Mouse (Mus musculus): ENCODE measurements at regions not wholly inside any gene's neighbourhood (a gene's known extent, or its start where the extent isn't known, plus 50 kb on each side); places are given as distances from the start of the nearest gene placed in this dataset.

DNA sequence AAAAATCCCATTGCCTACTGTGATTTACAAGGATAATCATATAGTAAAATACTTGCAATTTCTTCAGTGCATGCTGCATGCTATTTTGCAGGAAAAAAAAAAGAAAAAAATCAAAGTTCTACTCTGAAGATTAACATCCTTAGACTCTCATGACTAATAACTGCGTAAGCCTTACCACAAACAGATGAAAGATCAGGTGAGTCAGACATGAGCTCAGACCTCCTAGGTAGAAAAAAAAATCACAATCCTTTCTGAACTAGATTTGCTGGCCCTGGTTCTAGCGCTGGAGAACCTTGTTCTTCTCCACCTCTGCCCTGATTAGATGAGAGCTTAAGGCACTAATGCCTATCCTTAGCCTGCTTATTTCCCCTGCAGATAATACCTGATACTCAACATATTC, 96.1 kb upstream of the Snap25 start:
- H3K9me3 ChIP-seq (ENCODE audit: control insufficient read depth, low read length), result no peaks in the 10 kb centered on the region
- no peak overlapping the region for H3K4me3 ChIP-seq (ENCODE audit: low read depth, low read length)
- no peak overlapping the region for H3K9ac ChIP-seq (ENCODE audit: low read length)
- ATAC-seq (ENCODE audit: low FRiP score), result no peak
- no peak for DNase-seq (ENCODE audit: low spot score, missing footprints)
- no peaks in the 10 kb centered on the region for H3K4me1 ChIP-seq (ENCODE audit: control insufficient read depth, insufficient read depth, low read length)
- no peak overlapping the region for H3K4me2 ChIP-seq
- H3K27ac ChIP-seq (ENCODE audit: low read depth, low read length), result no peak overlapping the region
- WGBS, result 88% methylated on average over 2 of the region's 2 CpGs
- H3K27me3 ChIP-seq (ENCODE audit: control insufficient read depth, insufficient read depth, low read length), result no peaks in the 10 kb centered on the region
- no peaks in the 10 kb centered on the region for H3K36me3 ChIP-seq (ENCODE audit: control insufficient read depth, insufficient read depth, low read length)

DNA sequence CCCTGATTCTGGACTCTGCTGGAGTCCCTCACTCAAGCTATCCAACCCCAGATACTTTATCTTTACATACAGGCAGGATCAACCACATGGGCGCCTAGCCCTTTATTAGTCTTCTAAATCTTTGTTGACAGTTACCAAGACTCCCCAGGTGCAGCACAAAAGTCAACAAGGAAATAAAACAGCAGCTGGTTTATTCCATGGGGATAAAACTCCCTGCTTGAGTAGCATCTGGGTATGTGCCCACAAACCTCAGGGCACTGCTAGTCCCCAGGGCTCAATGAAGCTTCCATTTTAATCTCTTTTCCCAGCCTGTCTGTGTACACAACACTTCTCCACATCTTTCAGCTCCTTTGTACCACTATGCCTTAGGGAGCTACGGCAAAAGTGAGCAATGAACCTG, 95.1 kb upstream of the Snap25 start:
- no peaks in the 10 kb centered on the region for H3K27me3 ChIP-seq (ENCODE audit: control insufficient read depth, insufficient read depth, low read length)
- no peaks in the 10 kb centered on the region for H3K9me3 ChIP-seq (ENCODE audit: control insufficient read depth, low read length)
- ATAC-seq (ENCODE audit: low FRiP score) (peak; percentile 22; the same call in 1 of the 2 replicates), DNase-seq (ENCODE audit: low spot score, missing footprints) (no peak)
- no peak overlapping the region for H3K27ac ChIP-seq (ENCODE audit: low read depth, low read length)
- H3K36me3 ChIP-seq (ENCODE audit: control insufficient read depth, insufficient read depth, low read length), result no peaks in the 10 kb centered on the region
- H3K9ac ChIP-seq (ENCODE audit: low read length), result no peak overlapping the region
- H3K4me3 ChIP-seq (ENCODE audit: low read depth, low read length), result no peak overlapping the region
- H3K4me1 ChIP-seq (ENCODE audit: control insufficient read depth, insufficient read depth, low read length), result no peaks in the 10 kb centered on the region
- H3K4me2 ChIP-seq, result no peak overlapping the region
- WGBS, result 38% methylated on average over 2 of the region's 2 CpGs

DNA sequence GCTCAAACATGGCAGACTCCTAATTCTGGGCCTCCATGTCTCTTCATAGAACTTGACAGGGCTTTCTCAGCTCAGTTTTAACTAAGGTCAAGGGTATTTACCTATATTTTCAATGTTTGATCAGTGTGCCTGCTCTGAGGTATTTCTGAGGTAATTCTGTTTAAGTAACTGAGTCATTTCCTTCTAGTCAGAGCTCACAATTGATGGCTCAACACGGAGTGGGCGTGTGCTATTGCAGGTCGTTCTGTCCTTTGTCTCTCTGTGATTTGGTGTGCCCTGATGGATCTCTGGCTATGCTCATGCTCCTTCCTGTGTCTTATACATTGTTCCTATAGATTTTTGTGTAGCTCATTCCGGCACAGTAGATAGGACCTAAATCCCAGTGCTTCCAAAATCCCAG, 92.9 kb upstream of the Snap25 start:
- no peak overlapping the region for H3K9ac ChIP-seq (ENCODE audit: low read length)
- no peak for ATAC-seq (ENCODE audit: low FRiP score)

GRCm38 (mm10) chr2:136620969-136621368, 92.3 kb upstream of the Snap25 start:
- no peak overlapping the region for H3K9ac ChIP-seq (ENCODE audit: low read length)
- H3K4me2 ChIP-seq, result no peak overlapping the region
- 94% methylated on average over 4 of the region's 4 CpGs for WGBS
- no peaks in the 10 kb centered on the region for H3K36me3 ChIP-seq (ENCODE audit: control insufficient read depth, insufficient read depth, low read length)
- peaks cover 6% of the 10 kb centered on the region; the same call in 1 of the 2 replicates for H3K4me1 ChIP-seq (ENCODE audit: control insufficient read depth, insufficient read depth, low read length)
- H3K4me3 ChIP-seq (ENCODE audit: low read depth, low read length), result no peak overlapping the region
- H3K9me3 ChIP-seq (ENCODE audit: control insufficient read depth, low read length), result no peaks in the 10 kb centered on the region
- DNase-seq (ENCODE audit: low spot score, missing footprints), result no peak
- H3K27ac ChIP-seq (ENCODE audit: low read depth, low read length), result no peak overlapping the region
- ATAC-seq (ENCODE audit: low FRiP score), result no peak
- no peaks in the 10 kb centered on the region for H3K27me3 ChIP-seq (ENCODE audit: control insufficient read depth, insufficient read depth, low read length)

More for the DNA sequence above, 92.9 kb upstream of the Snap25 start:
- DNase-seq (ENCODE audit: low spot score, missing footprints), result no peak
- no peak overlapping the region for H3K4me3 ChIP-seq (ENCODE audit: low read depth, low read length)
- no peaks in the 10 kb centered on the region for H3K36me3 ChIP-seq (ENCODE audit: control insufficient read depth, insufficient read depth, low read length)
- H3K27me3 ChIP-seq (ENCODE audit: control insufficient read depth, insufficient read depth, low read length), result no peaks in the 10 kb centered on the region
- H3K4me1 ChIP-seq (ENCODE audit: control insufficient read depth, insufficient read depth, low read length), result peaks cover 6% of the 10 kb centered on the region; the same call in 1 of the 2 replicates
- H3K4me2 ChIP-seq, result no peak overlapping the region
- no peaks in the 10 kb centered on the region for H3K9me3 ChIP-seq (ENCODE audit: control insufficient read depth, low read length)
- H3K27ac ChIP-seq (ENCODE audit: low read depth, low read length), result no peak overlapping the region
- 87% methylated on average over 4 of the region's 4 CpGs for WGBS

DNA sequence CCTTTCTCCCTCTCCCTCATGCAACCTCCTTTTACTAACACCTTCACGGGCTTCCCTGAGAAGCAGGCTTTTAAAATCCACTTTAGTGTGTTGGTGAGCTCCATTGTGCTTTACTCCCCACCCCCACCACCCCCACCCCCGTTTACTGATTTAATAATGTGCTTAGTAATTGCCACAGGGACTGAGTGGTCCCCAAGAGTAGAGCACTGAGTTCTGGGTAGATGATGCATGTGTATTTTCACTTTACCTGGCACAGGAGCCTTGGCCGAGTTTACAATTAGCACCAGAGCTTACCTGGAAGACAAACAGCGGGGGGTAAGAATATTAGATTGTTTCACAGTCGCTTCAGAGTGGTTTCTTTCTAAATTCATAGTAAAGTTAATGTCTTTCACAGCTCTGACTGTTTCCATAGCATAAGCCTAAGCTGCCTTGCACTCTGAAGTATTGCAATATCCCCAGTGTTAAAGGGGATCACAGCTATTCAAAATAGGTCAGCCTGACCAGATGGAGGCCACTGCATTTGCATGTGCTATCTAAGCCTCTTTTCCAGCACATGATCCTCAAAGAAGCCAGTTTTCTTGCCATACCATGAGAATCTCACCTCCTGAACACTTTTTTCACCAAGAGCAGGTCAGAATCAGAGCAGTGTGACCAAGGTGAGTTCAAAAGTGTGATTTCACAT, 89.3 kb upstream of the Snap25 start:
- H3K4me3 ChIP-seq (ENCODE audit: low read depth, low read length), result no peak overlapping the region
- no peak overlapping the region for H3K4me2 ChIP-seq
- DNase-seq (ENCODE audit: low spot score, missing footprints) (no peak), ATAC-seq (ENCODE audit: low FRiP score) (peak; percentile 79)
- H3K9me3 ChIP-seq (ENCODE audit: control insufficient read depth, low read length), result no peaks in the 10 kb centered on the region
- WGBS, result 43% methylated on average over 5 of the region's 5 CpGs
- no peaks in the 10 kb centered on the region for H3K36me3 ChIP-seq (ENCODE audit: control insufficient read depth, insufficient read depth, low read length)
- peaks cover 6% of the 10 kb centered on the region; the same call in 1 of the 2 replicates for H3K4me1 ChIP-seq (ENCODE audit: control insufficient read depth, insufficient read depth, low read length)
- no peak overlapping the region for H3K9ac ChIP-seq (ENCODE audit: low read length)
- no peak overlapping the region for H3K27ac ChIP-seq (ENCODE audit: low read depth, low read length)
- H3K27me3 ChIP-seq (ENCODE audit: control insufficient read depth, insufficient read depth, low read length), result no peaks in the 10 kb centered on the region

DNA sequence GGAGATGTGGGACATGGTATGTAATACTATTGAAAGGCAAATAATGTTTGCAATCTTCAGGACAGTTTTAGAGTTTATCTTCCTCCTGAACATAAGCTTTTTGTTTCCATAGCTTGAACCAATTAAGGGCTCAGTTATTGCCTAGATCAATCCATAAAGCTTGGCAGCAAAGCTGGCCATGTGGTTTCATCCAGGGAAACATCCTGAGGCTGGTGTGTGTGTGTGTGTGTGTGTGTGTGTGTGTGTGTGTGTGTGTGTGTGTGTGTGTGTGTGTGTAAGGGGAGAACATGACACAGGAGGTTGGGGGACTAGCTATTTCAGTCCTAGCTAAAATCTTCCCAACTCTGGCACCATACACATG, 88.8 kb upstream of the Snap25 start:
- ATAC-seq (ENCODE audit: low FRiP score), result no peak
- no peaks in the 10 kb centered on the region for H3K27me3 ChIP-seq (ENCODE audit: control insufficient read depth, insufficient read depth, low read length)
- no peaks in the 10 kb centered on the region for H3K9me3 ChIP-seq (ENCODE audit: control insufficient read depth, low read length)
- H3K4me3 ChIP-seq (ENCODE audit: low read depth, low read length), result no peak overlapping the region
- no peak overlapping the region for H3K4me2 ChIP-seq
- H3K9ac ChIP-seq (ENCODE audit: low read length), result no peak overlapping the region
- no peaks in the 10 kb centered on the region for H3K36me3 ChIP-seq (ENCODE audit: control insufficient read depth, insufficient read depth, low read length)
- no peak overlapping the region for H3K27ac ChIP-seq (ENCODE audit: low read depth, low read length)
- H3K4me1 ChIP-seq (ENCODE audit: control insufficient read depth, insufficient read depth, low read length), result peaks cover 6% of the 10 kb centered on the region; the same call in 1 of the 2 replicates
- DNase-seq (ENCODE audit: low spot score, missing footprints), result no peak

DNA sequence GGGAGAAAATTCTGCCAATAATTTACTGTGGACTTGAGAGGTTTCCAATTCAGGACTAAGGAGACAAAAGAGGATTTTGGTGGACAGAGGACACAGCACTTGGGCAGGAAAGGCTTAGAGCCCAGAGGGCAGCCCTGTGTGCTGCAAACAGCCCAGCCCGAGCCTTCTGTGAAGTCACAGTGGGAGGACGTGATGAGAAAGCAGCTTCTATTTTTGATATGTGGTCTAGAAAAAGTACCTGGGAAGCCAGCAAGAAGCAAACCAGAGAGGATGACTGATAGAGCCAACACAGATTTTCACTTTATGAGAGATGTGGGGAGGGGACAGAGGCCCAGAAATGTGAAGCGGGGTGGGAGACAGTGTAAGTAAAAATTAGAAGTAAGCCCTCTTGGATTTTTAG, 66.3 kb upstream of the Snap25 start:
- no peak for ATAC-seq (ENCODE audit: low FRiP score)
- 81% methylated on average over 3 of the region's 3 CpGs for WGBS

GRCm38 (mm10) chr2:136648606-136649005, 64.6 kb upstream of the Snap25 start:
- Histone ChIP-seq H3K4me1 (ENCODE audit: control insufficient read depth, insufficient read depth, low read length) (no peaks in the 10 kb centered on the region), H3K4me2 (no peak overlapping the region), H3K9ac (ENCODE audit: low read length) (no peak overlapping the region), H3K27ac (ENCODE audit: low read depth, low read length) (no peak overlapping the region), H3K4me3 (ENCODE audit: low read depth, low read length) (no peak overlapping the region), H3K36me3 (ENCODE audit: control insufficient read depth, insufficient read depth, low read length) (no peaks in the 10 kb centered on the region), H3K9me3 (ENCODE audit: control insufficient read depth, low read length) (no peaks in the 10 kb centered on the region), H3K27me3 (ENCODE audit: control insufficient read depth, insufficient read depth, low read length) (no peaks in the 10 kb centered on the region)
- WGBS, result 81% methylated on average over 5 of the region's 5 CpGs
- no peak for DNase-seq (ENCODE audit: low spot score, missing footprints)
- no peak for ATAC-seq (ENCODE audit: low FRiP score)

More for the DNA sequence above, 66.3 kb upstream of the Snap25 start:
- Histone ChIP-seq H3K4me2 (no peak overlapping the region), H3K4me3 (ENCODE audit: low read depth, low read length) (no peak overlapping the region), H3K9ac (ENCODE audit: low read length) (no peak overlapping the region), H3K4me1 (ENCODE audit: control insufficient read depth, insufficient read depth, low read length) (no peaks in the 10 kb centered on the region), H3K36me3 (ENCODE audit: control insufficient read depth, insufficient read depth, low read length) (no peaks in the 10 kb centered on the region), H3K27me3 (ENCODE audit: control insufficient read depth, insufficient read depth, low read length) (no peaks in the 10 kb centered on the region), H3K27ac (ENCODE audit: low read depth, low read length) (no peak overlapping the region), H3K9me3 (ENCODE audit: control insufficient read depth, low read length) (no peaks in the 10 kb centered on the region)
- DNase-seq (ENCODE audit: low spot score, missing footprints), result no peak

DNA sequence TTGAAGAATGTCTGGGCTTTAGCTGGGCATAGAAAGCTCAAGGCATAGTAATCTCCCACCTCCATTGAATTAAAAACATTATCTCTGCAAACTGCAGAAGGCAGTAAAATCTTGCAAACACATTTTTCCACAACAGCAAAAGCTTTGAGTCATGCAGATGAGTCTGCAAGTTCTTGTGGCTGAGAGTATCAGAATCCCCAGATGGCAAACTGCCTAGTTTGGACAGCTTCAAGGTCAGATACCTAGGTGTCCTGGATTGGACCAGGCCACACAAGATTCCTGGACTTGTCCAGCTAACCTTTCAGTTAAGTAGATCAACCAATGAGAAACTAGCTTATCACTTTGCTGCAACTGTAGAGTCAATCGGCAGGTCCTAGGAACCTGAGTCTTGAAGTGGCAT, 62.5 kb upstream of the Snap25 start:
- H3K36me3 ChIP-seq (ENCODE audit: control insufficient read depth, insufficient read depth, low read length), result no peaks in the 10 kb centered on the region
- no peaks in the 10 kb centered on the region for H3K4me1 ChIP-seq (ENCODE audit: control insufficient read depth, insufficient read depth, low read length)
- DNase-seq (ENCODE audit: low spot score, missing footprints) (no peak), ATAC-seq (ENCODE audit: low FRiP score) (no peak)
- no peaks in the 10 kb centered on the region for H3K27me3 ChIP-seq (ENCODE audit: control insufficient read depth, insufficient read depth, low read length)
- H3K4me2 ChIP-seq, result no peak overlapping the region
- H3K4me3 ChIP-seq (ENCODE audit: low read depth, low read length), result no peak overlapping the region
- H3K27ac ChIP-seq (ENCODE audit: low read depth, low read length), result no peak overlapping the region
- WGBS, result 92% methylated on average over 1 of the region's 1 CpGs
- H3K9ac ChIP-seq (ENCODE audit: low read length), result no peak overlapping the region
- H3K9me3 ChIP-seq (ENCODE audit: control insufficient read depth, low read length), result no peaks in the 10 kb centered on the region

All from midbrain, embryonic 11.5 days (tissue).